Comparison of ENCODE assay signal across 8 mouse cellular contexts in the genomic region with DNA sequence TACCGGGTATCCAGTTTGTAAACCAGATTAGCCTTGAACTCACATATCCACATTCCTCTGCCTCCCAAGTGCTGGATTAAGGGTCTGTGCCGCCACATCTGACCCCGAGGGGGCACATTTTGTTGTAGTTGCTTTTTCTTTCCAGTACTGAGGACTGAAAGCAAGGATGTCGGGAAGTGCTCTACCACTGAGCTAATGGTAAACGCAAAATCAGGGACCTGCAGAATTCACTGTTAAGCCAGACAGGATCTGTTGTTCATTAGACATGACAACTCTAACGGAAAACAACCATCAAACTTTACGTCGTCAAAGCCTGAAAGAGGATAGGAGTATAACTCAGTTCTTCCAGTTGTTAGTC. TPM values are rescaled to one million over a fixed set of nuclear protein-coding genes. Genes with fewer than 3 reads are reported as not detected.
A peak's percentile ranks its signal among the peaks of the same experiment; 100 is the strongest.
DNase-seq lines count a peak whose midpoint lies in the region; ATAC-seq lines count a peak whose summit lies in the region.

No protein-coding gene starts in this region.

- peaks cover 23% of the 10 kb centered on the region for H3K4me1 ChIP-seq in embryonic facial prominence, embryonic 10.5 days
- no peaks in the 10 kb centered on the region; the same call in 1 of the 2 replicates for H3K4me1 ChIP-seq in hindbrain, embryonic 11.5 days (replicated peaks; ENCODE audit: control insufficient read depth, insufficient read depth, low read length)
- H3K4me1 ChIP-seq in megakaryocyte, embryonic 14.5 days: peaks cover 33% of the 10 kb centered on the region

- peak overlapping the region; percentile 46 for H3K4me2 ChIP-seq in hindbrain, embryonic 11.5 days (replicated peaks; ENCODE audit: low read depth, low read length)

- H3K36me3 ChIP-seq in embryonic facial prominence, embryonic 10.5 days (replicated peaks): peaks cover 22% of the 10 kb centered on the region
- H3K36me3 ChIP-seq in hindbrain, embryonic 11.5 days (ENCODE audit: control insufficient read depth, insufficient read depth, low read length): peaks cover 10% of the 10 kb centered on the region
- peaks cover 26% of the 10 kb centered on the region for H3K36me3 ChIP-seq in megakaryocyte, embryonic 14.5 days (replicated peaks; ENCODE audit: low read length)

- intact Hi-C loops in left cerebral cortex, postnatal 4 days (cut with DNase I): no loop called here

- no peaks in the 10 kb centered on the region for H3K9me3 ChIP-seq in embryonic facial prominence, embryonic 10.5 days
- H3K9me3 ChIP-seq in hindbrain, embryonic 11.5 days (ENCODE audit: control insufficient read depth, low read length): no peaks in the 10 kb centered on the region
- peaks cover 5% of the 10 kb centered on the region; the same call in 1 of the 2 replicates for H3K9me3 ChIP-seq in megakaryocyte, embryonic 14.5 days

- H3K9ac ChIP-seq in hindbrain, embryonic 11.5 days (ENCODE audit: low read depth, low read length): peak overlapping the region; percentile 53

- H3K27ac ChIP-seq in embryonic facial prominence, embryonic 10.5 days (replicated peaks): peak overlapping the region; percentile 93
- peak overlapping the region; percentile 59; the same call in 1 of the 2 replicates for H3K27ac ChIP-seq in hindbrain, embryonic 11.5 days (ENCODE audit: low read depth, low read length)

- no peaks in the 10 kb centered on the region for H3K27me3 ChIP-seq in embryonic facial prominence, embryonic 10.5 days (replicated peaks; ENCODE audit: low read depth, poor library complexity, severe bottlenecking)
- H3K27me3 ChIP-seq in hindbrain, embryonic 11.5 days (ENCODE audit: control insufficient read depth, insufficient read depth, low read length): no peaks in the 10 kb centered on the region
- no peaks in the 10 kb centered on the region for H3K27me3 ChIP-seq in megakaryocyte, embryonic 14.5 days (replicated peaks)

- H3K4me3 ChIP-seq in embryonic facial prominence, embryonic 10.5 days: peak overlapping the region; percentile 93
- H3K4me3 ChIP-seq in hindbrain, embryonic 11.5 days (ENCODE audit: low read depth, low read length): peak overlapping the region; percentile 72
- H3K4me3 ChIP-seq in megakaryocyte, embryonic 14.5 days (replicated peaks): peak overlapping the region; percentile 100

- ATAC-seq in hindbrain, embryonic 11.5 days (ENCODE audit: low FRiP score): peak; percentile 64; the same call in 1 of the 2 replicates

- 3% methylated on average over 8 of the region's 8 CpGs for WGBS in embryonic facial prominence, embryonic 10.5 days
- 3% methylated on average over 8 of the region's 8 CpGs for WGBS in hindbrain, embryonic 11.5 days

- peak; percentile 15 for DNase-seq in left cerebral cortex, postnatal 4 days
- no peak for DNase-seq in left cerebral cortex, adult 11 months (ENCODE audit: low spot score)
- DNase-seq in embryonic facial prominence, embryonic 10.5 days (ENCODE audit: low spot score): no peak
- DNase-seq in hindbrain, embryonic 11.5 days (ENCODE audit: low spot score): no peak
- no peak for DNase-seq in spleen, adult 18-20 months
- DNase-seq in spleen, adult 12 weeks (ENCODE audit: low spot score): no peak
- no peak for DNase-seq in urinary bladder, adult 18-20 months (ENCODE audit: low spot score in 2 of 2)

RNA-seq across cellular contexts. Expression of a gene that starts 0.4 kb away (rescaled TPM):
- 100 to 1,000 TPM; 141 to 148 TPM for total RNA-seq in left cerebral cortex, postnatal 4 days (2021)
- 248 and 251 TPM in 2 replicates for polyA plus RNA-seq in embryonic facial prominence, embryonic 10.5 days (2016; fragmentation: Nextera tagmentation; extraction: Ambion mirVana)
- 284 TPM in 2 replicates for polyA plus RNA-seq in hindbrain, embryonic 11.5 days (2014; fragmentation: Nextera tagmentation; extraction: Ambion mirVana)
- polyA plus RNA-seq in megakaryocyte, embryonic 14.5 days (2012; ENCODE audit: insufficient read depth, low replicate concordance): 6.1 and 10.1 TPM in 2 replicates

RNA-seq across cellular contexts. Expression of a gene that starts 39.1 kb away (rescaled TPM):
- total RNA-seq in left cerebral cortex, postnatal 4 days (2021): 100 to 1,000 TPM; 143 TPM
- polyA plus RNA-seq in embryonic facial prominence, embryonic 10.5 days (2016; fragmentation: Nextera tagmentation; extraction: Ambion mirVana): 2.8 and 4.9 TPM in 2 replicates
- polyA plus RNA-seq in hindbrain, embryonic 11.5 days (2014; fragmentation: Nextera tagmentation; extraction: Ambion mirVana): 15.1 and 21.2 TPM in 2 replicates
- polyA plus RNA-seq in megakaryocyte, embryonic 14.5 days (2012; ENCODE audit: insufficient read depth, low replicate concordance): 0.18 TPM in 1 of 2 replicates, not detected in the other

RNA-seq across cellular contexts. Expression of a gene that starts 58.0 kb away (rescaled TPM):
- total RNA-seq in left cerebral cortex, postnatal 4 days (2021): 10 to 100 TPM; 37.5 to 43.6 TPM
- 58.1 and 59.4 TPM in 2 replicates for polyA plus RNA-seq in embryonic facial prominence, embryonic 10.5 days (2016; fragmentation: Nextera tagmentation; extraction: Ambion mirVana)
- polyA plus RNA-seq in hindbrain, embryonic 11.5 days (2014; fragmentation: Nextera tagmentation; extraction: Ambion mirVana): 46.0 and 49.3 TPM in 2 replicates
- polyA plus RNA-seq in megakaryocyte, embryonic 14.5 days (2012; ENCODE audit: insufficient read depth, low replicate concordance): 2.4 and 5.0 TPM in 2 replicates

RNA-seq across cellular contexts. Expression of a gene that starts 58.1 kb away (rescaled TPM):
- total RNA-seq in left cerebral cortex, postnatal 4 days (2021): 100 to 1,000 TPM; 158 to 162 TPM
- 201 and 206 TPM in 2 replicates for polyA plus RNA-seq in embryonic facial prominence, embryonic 10.5 days (2016; fragmentation: Nextera tagmentation; extraction: Ambion mirVana)
- polyA plus RNA-seq in hindbrain, embryonic 11.5 days (2014; fragmentation: Nextera tagmentation; extraction: Ambion mirVana): 215 and 217 TPM in 2 replicates
- polyA plus RNA-seq in megakaryocyte, embryonic 14.5 days (2012; ENCODE audit: insufficient read depth, low replicate concordance): 16.0 and 56.8 TPM in 2 replicates

Comparison
In these comparisons a context has a peak if more than half of its experiments do, and no peak if none do; other contexts are left out.
1. RNA of a gene that starts 0.4 kb away (polyA plus RNA-seq): 284 TPM in hindbrain, embryonic 11.5 days and 248 to 251 TPM in embryonic facial prominence, embryonic 10.5 days; 6.1 to 10.1 TPM in megakaryocyte, embryonic 14.5 days; every median in the first group is over 10 times any median in the second.
2. Peak in every context shown above with its lines, with median percentiles within 50 percentile points of each other: H3K4me3 ChIP-seq.